Mouse (Mus musculus): Measurements from ENCODE around the gene Lce1h. TPM values are rescaled to one million over a fixed set of nuclear protein-coding genes. Genes with fewer than 3 reads are reported as not detected.

The Lce1h gene
- polyA plus RNA-seq, 1 experiment from 2014 or later, result not detected

Other genes with a start within 250 kb of the Lce1h start
- not detected in 2 replicates for gene 2310046K23Rik, start 230.6 kb downstream of the Lce1h start, polyA plus RNA-seq (2016; fragmentation: Nextera tagmentation; extraction: Ambion mirVana)
- 0.14 TPM in 1 of 2 replicates, not detected in the other for gene Ivl, start 191.3 kb downstream of the Lce1h start, polyA plus RNA-seq (2016; fragmentation: Nextera tagmentation; extraction: Ambion mirVana)
- not detected in 2 replicates for gene Smcp, start 176.1 kb downstream of the Lce1h start, polyA plus RNA-seq (2016; fragmentation: Nextera tagmentation; extraction: Ambion mirVana)
- gene 2210017I01Rik, start 157.6 kb downstream of the Lce1h start, polyA plus RNA-seq (2016; fragmentation: Nextera tagmentation; extraction: Ambion mirVana), result not detected in 2 replicates
- not detected in 2 replicates for gene Lce6a, start 143.4 kb downstream of the Lce1h start, polyA plus RNA-seq (2016; fragmentation: Nextera tagmentation; extraction: Ambion mirVana)
- gene Lce1a1, start 116.8 kb downstream of the Lce1h start, polyA plus RNA-seq (2016; fragmentation: Nextera tagmentation; extraction: Ambion mirVana), result not detected in 2 replicates
- not detected in 2 replicates for gene Lce1b, start 108.1 kb downstream of the Lce1h start, polyA plus RNA-seq (2016; fragmentation: Nextera tagmentation; extraction: Ambion mirVana)
- gene Lce1a2, start 94.8 kb downstream of the Lce1h start, polyA plus RNA-seq (2016; fragmentation: Nextera tagmentation; extraction: Ambion mirVana), result not detected in 2 replicates
- gene Lce1c, start 85.8 kb downstream of the Lce1h start, polyA plus RNA-seq (2016; fragmentation: Nextera tagmentation; extraction: Ambion mirVana), result not detected in 2 replicates
- gene Lce1d, start 77.9 kb downstream of the Lce1h start, polyA plus RNA-seq (2016; fragmentation: Nextera tagmentation; extraction: Ambion mirVana), result not detected in 2 replicates
- gene Lce1e, start 56.0 kb downstream of the Lce1h start, polyA plus RNA-seq (2016; fragmentation: Nextera tagmentation; extraction: Ambion mirVana), result not detected in 2 replicates
- not detected in 2 replicates for gene Lce1f, start 44.7 kb downstream of the Lce1h start, polyA plus RNA-seq (2016; fragmentation: Nextera tagmentation; extraction: Ambion mirVana)
- not detected in 2 replicates for gene Gm38119, start 26.0 kb downstream of the Lce1h start, polyA plus RNA-seq (2016; fragmentation: Nextera tagmentation; extraction: Ambion mirVana)
- gene Lce1g, start 12.7 kb downstream of the Lce1h start, polyA plus RNA-seq (2016; fragmentation: Nextera tagmentation; extraction: Ambion mirVana), result not detected in 2 replicates
- not detected in 2 replicates for gene Lce1i, start 13.8 kb upstream of the Lce1h start, polyA plus RNA-seq (2016; fragmentation: Nextera tagmentation; extraction: Ambion mirVana)
- gene Lce1j, start 25.4 kb upstream of the Lce1h start, polyA plus RNA-seq (2016; fragmentation: Nextera tagmentation; extraction: Ambion mirVana), result not detected in 2 replicates
- not detected in 2 replicates for gene Lce1k, start 42.8 kb upstream of the Lce1h start, polyA plus RNA-seq (2016; fragmentation: Nextera tagmentation; extraction: Ambion mirVana)
- not detected in 2 replicates for gene Kprp, start 62.2 kb upstream of the Lce1h start, polyA plus RNA-seq (2016; fragmentation: Nextera tagmentation; extraction: Ambion mirVana)
- not detected in 2 replicates for gene Lce1l, start 86.2 kb upstream of the Lce1h start, polyA plus RNA-seq (2016; fragmentation: Nextera tagmentation; extraction: Ambion mirVana)
- gene 2310050C09Rik, start 105.2 kb upstream of the Lce1h start, polyA plus RNA-seq (2016; fragmentation: Nextera tagmentation; extraction: Ambion mirVana), result not detected in 2 replicates
- not detected in 2 replicates for gene Lce3a, start 161.2 kb upstream of the Lce1h start, polyA plus RNA-seq (2016; fragmentation: Nextera tagmentation; extraction: Ambion mirVana)
- not detected in 2 replicates for gene Lce3b, start 167.9 kb upstream of the Lce1h start, polyA plus RNA-seq (2016; fragmentation: Nextera tagmentation; extraction: Ambion mirVana)
- gene Lce3c, start 179.4 kb upstream of the Lce1h start, polyA plus RNA-seq (2016; fragmentation: Nextera tagmentation; extraction: Ambion mirVana), result not detected in 2 replicates
- gene Lce3d, start 192.3 kb upstream of the Lce1h start, polyA plus RNA-seq (2016; fragmentation: Nextera tagmentation; extraction: Ambion mirVana), result not detected in 2 replicates
- not detected in 2 replicates for gene Lce3e, start 202.0 kb upstream of the Lce1h start, polyA plus RNA-seq (2016; fragmentation: Nextera tagmentation; extraction: Ambion mirVana)
- 0.42 TPM in 1 of 2 replicates, not detected in the other for gene Lce3f, start 227.2 kb upstream of the Lce1h start, polyA plus RNA-seq (2016; fragmentation: Nextera tagmentation; extraction: Ambion mirVana)

Data from hindbrain, embryonic 12.5 days (tissue).